In the genomic region with DNA sequence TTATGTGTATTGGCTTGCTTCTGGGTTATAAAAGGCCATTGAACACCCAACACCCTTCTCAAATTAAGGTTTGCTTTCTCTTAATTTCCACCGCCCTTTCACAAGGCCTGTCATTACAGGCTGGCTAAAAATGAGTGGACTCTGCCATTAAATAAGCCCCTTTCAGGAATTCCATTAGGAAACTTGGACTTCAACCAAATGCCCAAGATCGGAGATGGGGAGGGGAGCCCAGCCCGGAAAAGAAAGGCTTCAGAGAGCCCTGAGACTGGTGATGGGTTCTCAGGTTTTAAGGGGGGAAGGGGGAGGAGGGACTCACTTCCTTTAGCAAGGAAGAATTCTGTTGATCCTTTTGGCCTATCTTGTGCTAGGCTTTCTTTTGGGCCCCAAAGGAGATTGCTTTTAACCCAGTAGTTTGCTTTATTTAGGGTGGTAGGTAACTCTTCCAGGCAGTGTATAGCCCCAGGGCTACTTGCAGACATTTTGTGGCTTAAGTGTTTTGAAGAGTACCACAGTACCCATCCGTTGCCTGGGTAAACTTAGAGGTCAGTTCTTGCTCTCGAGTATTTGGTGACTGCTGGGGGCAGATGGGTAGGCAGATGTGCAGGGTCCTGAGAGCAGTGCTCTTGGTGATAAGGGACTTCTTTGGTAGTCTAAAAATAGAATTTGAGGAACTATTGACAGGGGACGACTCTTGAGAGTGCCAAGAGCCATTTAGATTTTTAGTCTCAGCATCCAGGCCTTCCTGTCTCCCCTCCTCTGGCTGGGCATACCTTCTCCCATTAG, we compare ENCODE assay signal across 9 mouse cellular contexts. TPM values are rescaled to one million over a fixed set of nuclear protein-coding genes. Genes with fewer than 3 reads are reported as not detected.
DNase-seq lines count a peak whose midpoint lies in the region; ATAC-seq lines count a peak whose summit lies in the region.
"Had no signal": no experiment of that assay in that cellular context is flagged by ENCODE, and none has a peak within 500 bp of the region (broad histone marks: within the 10 kb centered on the region; RNA-seq: fewer than 3 reads in every experiment).

No protein-coding gene starts in this region.

- H3K9ac ChIP-seq in hindbrain, embryonic 15.5 days, result no peak overlapping the region
- H3K9ac ChIP-seq in hindbrain, embryonic 14.5 days, result no peak overlapping the region
- H3K9ac ChIP-seq in forebrain, embryonic 14.5 days (ENCODE audit: low read length), result no peak overlapping the region

- peaks cover 100% of the 10 kb centered on the region for H3K79me2 ChIP-seq in macrophage (ENCODE audit: inconsistent target)

- H3K4me2 ChIP-seq in hindbrain, embryonic 15.5 days, result no peak overlapping the region
- no peak overlapping the region for H3K4me2 ChIP-seq in hindbrain, embryonic 14.5 days (replicated peaks)
- no peak overlapping the region for H3K4me2 ChIP-seq in forebrain, embryonic 14.5 days (ENCODE audit: low read length)

- peak overlapping the region; percentile 82; the same call in 1 of the 2 replicates for H3K27ac ChIP-seq in hindbrain, embryonic 15.5 days (replicated peaks)
- no peak overlapping the region for H3K27ac ChIP-seq in hindbrain, embryonic 14.5 days
- peak overlapping the region; percentile 49; the same call in 1 of the 2 replicates for H3K27ac ChIP-seq in forebrain, embryonic 14.5 days (ENCODE audit: low read depth, low read length)
- H3K27ac ChIP-seq in macrophage, result 0 out of 2 replicates have a peak overlapping the region, but pooled peaks have one; percentile 5

- no peak overlapping the region for H3K4me3 ChIP-seq in hindbrain, embryonic 15.5 days
- H3K4me3 ChIP-seq in hindbrain, embryonic 14.5 days (replicated peaks; ENCODE audit: low read length), result no peak overlapping the region
- no peak overlapping the region for H3K4me3 ChIP-seq in forebrain, embryonic 14.5 days (ENCODE audit: low read depth, low read length)
- no peak overlapping the region for H3K4me3 ChIP-seq in macrophage (ENCODE audit: inconsistent target)

- peaks cover 61% of the 10 kb centered on the region for H3K4me1 ChIP-seq in hindbrain, embryonic 15.5 days (replicated peaks)
- H3K4me1 ChIP-seq in hindbrain, embryonic 14.5 days (replicated peaks; ENCODE audit: control insufficient read depth, insufficient read depth, low read length), result peaks cover 52% of the 10 kb centered on the region
- H3K4me1 ChIP-seq in forebrain, embryonic 14.5 days (ENCODE audit: control insufficient read depth, insufficient read depth, low read length), result peaks cover 43% of the 10 kb centered on the region

- H3K36me3 ChIP-seq in hindbrain, embryonic 15.5 days, result no peaks in the 10 kb centered on the region; the same call in 1 of the 2 replicates
- H3K36me3 ChIP-seq in hindbrain, embryonic 14.5 days (replicated peaks; ENCODE audit: control insufficient read depth, insufficient read depth), result peaks cover 16% of the 10 kb centered on the region
- 0 out of 2 replicates have a peak, but pooled peaks cover 10% of the 10 kb centered on the region for H3K36me3 ChIP-seq in forebrain, embryonic 14.5 days (ENCODE audit: control insufficient read depth, insufficient read depth, low read length)
- peaks cover 56% of the 10 kb centered on the region for H3K36me3 ChIP-seq in macrophage (ENCODE audit: inconsistent target)

- ATAC-seq in hindbrain, embryonic 15.5 days (ENCODE audit: low FRiP score, low read depth), result no peak
- no peak for ATAC-seq in hindbrain, embryonic 14.5 days (ENCODE audit: low FRiP score)
- ATAC-seq in forebrain, embryonic 14.5 days, result no peak

- no peaks in the 10 kb centered on the region for H3K27me3 ChIP-seq in hindbrain, embryonic 15.5 days
- no peaks in the 10 kb centered on the region for H3K27me3 ChIP-seq in hindbrain, embryonic 14.5 days (ENCODE audit: control insufficient read depth, insufficient read depth, low read length)
- H3K27me3 ChIP-seq in forebrain, embryonic 14.5 days (replicated peaks; ENCODE audit: control insufficient read depth, insufficient read depth, low read length), result no peaks in the 10 kb centered on the region

- no peak for DNase-seq in hindbrain, embryonic 14.5 days (ENCODE audit: low spot score)
- DNase-seq in Muller cell, postnatal 12 days (ENCODE audit: inconsistent ontology term), result peak; percentile 13
- peak; percentile 73 for DNase-seq in forebrain, embryonic 14.5 days (ENCODE audit: low spot score)
- no peak for DNase-seq in right cerebral cortex, adult 2 months (ENCODE audit: low spot score in 2 of 2)
- DNase-seq in left cerebral cortex, adult 9 months (ENCODE audit: low spot score in 2 of 2), result no peak
- DNase-seq in adrenal gland, adult (ENCODE audit: inconsistent age in 2 of 2, low spot score in 1 of 2), result no peak
- DNase-seq: kidney, postnatal 10 days had no signal

- 47% methylated on average over 6 of the region's 6 CpGs for WGBS in hindbrain, embryonic 15.5 days
- WGBS in hindbrain, embryonic 14.5 days, result 44% methylated on average over 6 of the region's 6 CpGs
- 30% methylated on average over 6 of the region's 6 CpGs for WGBS in forebrain, embryonic 14.5 days
- WGBS in macrophage (ENCODE audit: missing documents), result 26% methylated on average over 5 of the region's 6 CpGs

- no peaks in the 10 kb centered on the region for H3K9me3 ChIP-seq in hindbrain, embryonic 15.5 days
- no peaks in the 10 kb centered on the region for H3K9me3 ChIP-seq in hindbrain, embryonic 14.5 days (ENCODE audit: control insufficient read depth, low read length)
- H3K9me3 ChIP-seq in forebrain, embryonic 14.5 days (replicated peaks; ENCODE audit: control insufficient read depth, low read length), result no peaks in the 10 kb centered on the region

RNA-seq across cellular contexts. Expression of a gene that starts 13.1 kb away (rescaled TPM):
- 19.9 TPM in 2 replicates for polyA plus RNA-seq in hindbrain, embryonic 15.5 days (2015; fragmentation: Nextera tagmentation; extraction: Ambion mirVana)
- polyA plus RNA-seq in hindbrain, embryonic 14.5 days (2014; fragmentation: Nextera tagmentation; extraction: Ambion mirVana), result 19.3 and 21.1 TPM in 2 replicates
- 16.8 and 19.7 TPM in 2 replicates for polyA plus RNA-seq in forebrain, embryonic 14.5 days (2014; fragmentation: Nextera tagmentation; extraction: Ambion mirVana)
- total RNA-seq in macrophage (2018; cell fraction: chromatin; rRNA removed), result 100 to 1,000 TPM in 22 of 26 experiments, 10 to 100 TPM in 4; 45.0 to 348 (median 216) TPM
- 100 to 1,000 TPM; 113 to 311 (median 211) TPM for total RNA-seq in macrophage (2018; cell fraction: cytosol; rRNA removed)
- total RNA-seq in macrophage (2018; cell fraction: nucleus; rRNA removed), result 100 to 1,000 TPM in 19 of 26 experiments, 10 to 100 TPM in 7; 53.9 to 293 (median 194) TPM
- 23.2 to 132 TPM (median 107 TPM) in 3 replicates for polyA plus RNA-seq in macrophage (2018)

RNA-seq across cellular contexts. Expression of a gene that starts 58.9 kb away (rescaled TPM):
- polyA plus RNA-seq in hindbrain, embryonic 15.5 days (2015; fragmentation: Nextera tagmentation; extraction: Ambion mirVana), result 2.4 and 3.2 TPM in 2 replicates
- polyA plus RNA-seq in hindbrain, embryonic 14.5 days (2014; fragmentation: Nextera tagmentation; extraction: Ambion mirVana), result 2.9 and 4.5 TPM in 2 replicates
- 0.51 and 1.6 TPM in 2 replicates for polyA plus RNA-seq in forebrain, embryonic 14.5 days (2014; fragmentation: Nextera tagmentation; extraction: Ambion mirVana)
- total RNA-seq in macrophage (2018; cell fraction: chromatin; rRNA removed), result not detected
- not detected for total RNA-seq in macrophage (2018; cell fraction: cytosol; rRNA removed)
- not detected for total RNA-seq in macrophage (2018; cell fraction: nucleus; rRNA removed)
- not detected in 3 replicates for polyA plus RNA-seq in macrophage (2018)

Comparison
In these comparisons a context has a peak if more than half of its experiments do, and no peak if none do; other contexts are left out.
1. DNase-seq: peak in Muller cell, postnatal 12 days (single experiment) and forebrain, embryonic 14.5 days (single experiment); none in hindbrain, embryonic 14.5 days (single experiment), right cerebral cortex, adult 2 months (0 of 2), left cerebral cortex, adult 9 months (0 of 2) and adrenal gland, adult (0 of 2).